Mouse (Mus musculus) adrenal gland (tissue): ENCODE results near the gene Kifc1.

Source experiments
- intact Hi-C: fragments of 180-260 bp; cut with DNase I; formaldehyde crosslinking; loops from one replicate; pipeline ENCODE4 v1.15.1; 2025
- long read RNA-seq, 2 experiments: library from polyadenylated mRNA; unstranded; transcript quantifications; one replicate each; pipeline ENCODE4 v2.0.0; 2020; ENCODE audit warnings: borderline replicate concordance in 1 of 2; ENCODE audit not compliant: insufficient replicate concordance in 1 of 2

The Kifc1 gene
- long read RNA-seq, experiment 1 = 0 reads
- long read RNA-seq, experiment 2 = 0 reads

GRCm38 (mm10) chr17:33890533-33891059 is at the start of gene Kifc1:
Gene Kifc1 (minus strand): TSS chr17:33890661.
- intact Hi-C loops = no loop called here

GRCm38 (mm10) chr17:33938783-33939182 is 48.3 kb upstream of the Kifc1 start:
- intact Hi-C loops = no loop called here

GRCm38 (mm10) chr17:33936993-33937392 is 46.5 kb upstream of the Kifc1 start:
- intact Hi-C loops = no loop called here

GRCm38 (mm10) chr17:33935422-33936055 is 45.1 kb upstream of the Kifc1 start:
- intact Hi-C loops = no loop called here

- intact Hi-C loops = no loop called here
Observed at GRCm38 (mm10) chr17:33932970-33933369, 42.5 kb upstream of the Kifc1 start.

- intact Hi-C loops = no loop called here
Observed at GRCm38 (mm10) chr17:33932448-33932847, 42.0 kb upstream of the Kifc1 start.

- intact Hi-C loops = no loop called here
Observed at GRCm38 (mm10) chr17:33931947-33932346, 41.5 kb upstream of the Kifc1 start.

GRCm38 (mm10) chr17:33931159-33931866 is 40.9 kb upstream of the Kifc1 start:
- intact Hi-C loops = no loop called here

GRCm38 (mm10) chr17:33930280-33931158 is 40.1 kb upstream of the Kifc1 start:
- intact Hi-C loops = no loop called here

GRCm38 (mm10) chr17:33929371-33930279 is 39.2 kb upstream of the Kifc1 start, which contains the start of gene Rgl2:
Gene Rgl2 (plus strand): TSS chr17:33929543.
- intact Hi-C loops = no loop called here

- intact Hi-C loops = no loop called here
Observed at GRCm38 (mm10) chr17:33928251-33928947, 37.9 kb upstream of the Kifc1 start.

- intact Hi-C loops = no loop called here
Observed at GRCm38 (mm10) chr17:33926207-33926932, 35.9 kb upstream of the Kifc1 start.

GRCm38 (mm10) chr17:33925406-33926116 is 35.1 kb upstream of the Kifc1 start:
- intact Hi-C loops = no loop called here

- intact Hi-C loops = no loop called here
Observed at GRCm38 (mm10) chr17:33924577-33925283, 34.3 kb upstream of the Kifc1 start.

- intact Hi-C loops = no loop called here
Observed at GRCm38 (mm10) chr17:33921361-33921760, 30.9 kb upstream of the Kifc1 start.

- intact Hi-C loops = no loop called here
Observed at GRCm38 (mm10) chr17:33920282-33921097, 30.0 kb upstream of the Kifc1 start.
